Mouse (Mus musculus): ENCODE data around the gene St3gal6.

DNA sequence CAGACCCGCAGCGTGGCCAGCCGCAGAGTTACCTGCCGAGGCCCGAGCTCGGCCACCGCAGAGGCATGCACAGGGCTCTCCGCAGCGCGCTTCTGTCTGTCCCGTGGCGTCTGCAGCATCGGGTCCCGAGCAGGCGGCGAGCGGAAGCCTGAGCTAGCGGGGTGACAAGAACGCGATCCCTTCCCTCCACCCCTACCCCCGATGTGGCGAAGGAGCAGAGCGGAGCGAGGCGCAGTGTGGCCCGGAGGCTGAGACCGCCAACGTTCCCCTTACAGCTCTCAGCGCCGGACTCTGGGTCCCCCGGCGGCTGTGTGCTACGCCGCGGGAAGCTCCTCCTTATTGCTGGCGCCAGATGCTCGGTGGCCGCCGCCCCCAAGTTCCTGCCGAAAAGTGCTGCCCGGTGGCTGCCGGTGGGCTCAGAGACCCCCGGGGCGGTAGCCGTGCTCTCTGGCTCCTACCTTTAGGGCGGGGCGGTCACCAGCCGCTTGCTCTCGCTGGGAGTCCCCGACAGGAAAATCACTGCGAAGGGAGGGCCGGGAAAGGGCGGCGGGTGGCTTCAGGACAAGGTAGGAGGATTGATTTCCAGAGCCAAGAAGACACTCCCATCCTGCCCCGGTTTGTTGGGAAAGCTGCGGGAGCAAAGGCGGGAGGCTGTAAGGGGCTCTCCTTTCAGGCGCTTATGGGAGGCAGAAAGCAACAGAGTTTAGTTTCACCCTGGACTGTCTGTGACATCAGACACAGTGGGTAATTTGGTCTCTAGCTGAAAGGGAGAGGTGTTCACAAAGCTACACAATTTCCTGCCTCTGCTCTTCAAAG lies 791 bp downstream of the St3gal6 start:
- TF ChIP-seq CTCF (IDR thresholded peaks at IDR 0.05; ENCODE audit: low read depth), result no peak
- no peak for TF ChIP-seq EP300 (IDR thresholded peaks at IDR 0.05; ENCODE audit: low read depth)
